Mouse (Mus musculus) subcutaneous adipose tissue, adult 2 months (tissue): Measurements from ENCODE around the gene Btg3. TPM values are rescaled to one million over a fixed set of nuclear protein-coding genes. Genes with fewer than 3 reads are reported as not detected.

ENCODE experiments used
- polyA plus RNA-seq: library from polyadenylated mRNA; depleted of rRNA; stranded (reverse); fragments of >200 nt; gene quantifications from 2 replicates; pipeline ENCODE4 v1.2.3, GENCODE M21; 2012; ENCODE audit warnings: low replicate concordance; rRNA removed

Btg3 gene
- 3.6 and 4.9 TPM in 2 replicates for polyA plus RNA-seq

GRCm38 (mm10) chr16:78376745-78377570 is at the start of gene Btg3:
Gene Btg3 (minus strand): TSS chr16:78377192.

GRCm38 (mm10) chr16:78301183-78301830 is 75.7 kb downstream of the Btg3 start, which contains the start of gene Cxadr:
Gene Cxadr (plus strand): TSS chr16:78301489.

Other genes with a start within 250 kb of the Btg3 start
- 2.2 and 13.8 TPM in 2 replicates for gene Cxadr, start 75.7 kb downstream of the Btg3 start, polyA plus RNA-seq
- 3.5 and 8.0 TPM in 2 replicates for gene D16Ertd472e, start 199.5 kb upstream of the Btg3 start, polyA plus RNA-seq